Mouse (Mus musculus) C3H10T1/2 (cell line): Measurements from ENCODE around the gene Slc28a1. TPM values are rescaled to one million over a fixed set of nuclear protein-coding genes. Genes with fewer than 3 reads are reported as not detected.

ENCODE experiments used
- polyA plus RNA-seq, 2 experiments: library from polyadenylated mRNA; unstranded; fragments of >200 nt; fragmentation: generic; extraction: Trizol; gene quantifications; one replicate each; pipeline ENCODE4 v1.2.1; 2012; ENCODE audit warnings: missing spikeins in 2 of 2

Gene Slc28a1
- under 1 TPM in 1 of 2 experiments, not detected in 1; 0.01 TPM for polyA plus RNA-seq

DNA sequence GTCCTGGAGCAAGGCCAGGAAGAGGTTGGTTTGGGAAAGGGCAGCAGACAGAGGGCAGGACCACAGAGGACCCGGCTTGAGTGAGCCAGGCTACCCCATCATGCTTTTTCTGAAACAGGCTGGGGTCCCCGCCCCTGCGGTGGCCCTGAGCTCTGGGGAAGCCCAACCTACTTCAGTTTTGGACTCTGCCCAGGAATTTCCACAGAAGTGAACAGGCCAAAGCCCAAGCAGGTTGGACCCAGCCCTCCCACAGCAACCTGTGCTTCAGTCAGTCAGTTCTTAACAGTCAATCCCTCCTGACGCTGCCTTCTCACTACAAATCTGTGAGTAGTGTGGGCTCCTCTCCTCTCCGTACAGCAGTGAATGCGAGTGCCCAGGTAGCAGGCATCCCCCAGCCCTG lies at the start of gene Slc28a1:
Gene Slc28a1 (plus strand): TSS at position 245 of the 400 bp plus-strand sequence.

DNA sequence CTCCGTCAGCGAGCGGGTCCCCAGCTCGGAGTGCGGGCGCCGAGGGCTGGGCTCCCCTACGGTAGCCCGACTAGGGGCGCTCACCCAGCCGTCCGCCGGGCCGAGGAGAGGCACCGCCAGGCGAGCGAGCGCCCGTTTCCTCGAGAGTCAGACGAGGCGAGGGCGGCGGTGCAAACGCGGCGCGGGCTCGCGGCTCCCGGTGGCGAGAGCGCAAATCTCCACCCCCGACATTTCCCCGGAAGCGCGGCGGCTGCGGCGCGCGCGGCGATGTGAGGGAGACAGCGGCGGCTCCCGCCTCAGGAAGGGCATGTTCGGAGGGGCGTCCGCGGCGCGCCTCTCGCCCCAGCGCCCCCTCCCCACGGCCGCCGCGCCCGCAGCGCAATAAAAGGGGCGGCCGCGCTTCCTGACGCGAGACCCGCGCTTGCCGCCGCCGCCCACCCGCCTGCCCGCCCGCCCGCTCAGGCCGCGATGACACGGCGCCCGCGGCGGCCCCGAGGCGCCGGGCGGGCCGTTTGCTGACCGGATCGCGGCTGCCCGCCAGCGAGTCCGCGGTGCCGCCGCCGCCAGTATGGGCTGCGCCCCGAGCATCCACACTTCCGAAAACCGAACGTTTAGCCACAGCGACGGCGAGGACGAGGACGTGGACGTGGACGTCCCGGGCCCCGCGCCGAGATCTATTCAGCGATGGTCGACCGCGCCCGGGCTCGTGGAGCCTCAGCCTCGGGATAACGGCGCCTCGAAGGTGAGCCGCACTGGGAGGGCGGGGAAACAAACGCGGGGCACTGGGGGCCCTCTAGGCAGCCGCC lies 99.0 kb downstream of the Slc28a1 start, which contains the start of gene Pde8a:
Gene Pde8a (plus strand): TSS at position 250 of the 806 bp plus-strand sequence.

Other genes starting within 250 kb of the Slc28a1 start
- gene Wdr73, start 213.5 kb upstream of the Slc28a1 start, polyA plus RNA-seq: 10 to 100 TPM in 1 of 2 experiments, 1 to 10 TPM in 1; 9.9 to 15.7 TPM
- gene Nmb, start 209.7 kb upstream of the Slc28a1 start, polyA plus RNA-seq: 1 to 10 TPM in 1 of 2 experiments, under 1 TPM in 1; 0.33 to 2.1 TPM
- 100 to 1,000 TPM in 1 of 2 experiments, 10 to 100 TPM in 1; 51.3 to 103 TPM for gene Sec11a, start 167.0 kb upstream of the Slc28a1 start, polyA plus RNA-seq
- 10 to 100 TPM in 1 of 2 experiments, 1 to 10 TPM in 1; 4.1 to 10.3 TPM for gene Zfp592, start 121.1 kb upstream of the Slc28a1 start, polyA plus RNA-seq
- under 1 TPM in 1 of 2 experiments, not detected in 1; 0.02 TPM for gene Alpk3, start 57.2 kb upstream of the Slc28a1 start, polyA plus RNA-seq
- gene Pde8a, start 98.8 kb downstream of the Slc28a1 start, polyA plus RNA-seq: under 1 TPM; 0.13 to 0.61 TPM
- gene Rps17, start 230.5 kb downstream of the Slc28a1 start, polyA plus RNA-seq: 1,000 to 10,000 TPM; 2,242 to 4,097 TPM